Mouse (Mus musculus): Measurements from ENCODE around the gene Plau. TPM values are rescaled to one million over a fixed set of nuclear protein-coding genes. Genes with fewer than 3 reads are reported as not detected.
A peak's percentile ranks its signal among the peaks of the same experiment; 100 is the strongest.

Plau gene
- polyA plus RNA-seq, 1 experiment from 2014 or later, result 0.99 TPM

DNA sequence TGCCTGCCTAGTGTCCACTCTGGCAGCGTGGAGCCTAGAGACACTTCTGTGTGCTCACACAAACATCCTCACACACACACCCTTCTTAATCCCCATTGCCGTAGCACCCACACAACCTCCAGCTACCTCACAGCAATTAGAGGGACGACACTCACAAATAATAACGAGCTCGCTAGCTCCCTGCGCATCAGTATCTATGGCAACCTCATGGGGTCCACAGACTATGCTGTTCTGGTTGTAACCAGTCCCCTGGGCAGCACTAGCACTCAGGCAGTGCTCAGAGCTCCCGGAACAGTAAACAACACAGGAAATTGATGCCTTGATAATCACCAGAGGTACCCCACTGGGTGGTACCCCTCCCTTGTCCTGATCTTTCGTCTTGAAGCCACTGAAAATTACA lies 39.8 kb upstream of the Plau start:
- no peak overlapping the region for H3K4me2 ChIP-seq
- WGBS, result 66% methylated on average over 8 of the region's 8 CpGs
- no peak for TF ChIP-seq CTCF (IDR thresholded peaks at IDR 0.05; ENCODE audit: low read depth)
- no peak overlapping the region for H3K9ac ChIP-seq
- no peak overlapping the region for H3K4me3 ChIP-seq (ENCODE audit: low read depth, low read length)
- no peaks in the 10 kb centered on the region for H3K27me3 ChIP-seq (ENCODE audit: insufficient read depth, low read length)
- peaks cover under 1% of the 10 kb centered on the region; the same call in 1 of the 2 replicates for H3K36me3 ChIP-seq (ENCODE audit: insufficient read depth)
- no peak overlapping the region for H3K27ac ChIP-seq (ENCODE audit: low read depth)
- H3K4me1 ChIP-seq (ENCODE audit: insufficient read depth), result peaks cover 4% of the 10 kb centered on the region; the same call in 1 of the 2 replicates
- DNase-seq (no peak), ATAC-seq (ENCODE audit: insufficient read depth) (no peak)
- H3K9me3 ChIP-seq (ENCODE audit: low read depth, low read length), result no peaks in the 10 kb centered on the region

DNA sequence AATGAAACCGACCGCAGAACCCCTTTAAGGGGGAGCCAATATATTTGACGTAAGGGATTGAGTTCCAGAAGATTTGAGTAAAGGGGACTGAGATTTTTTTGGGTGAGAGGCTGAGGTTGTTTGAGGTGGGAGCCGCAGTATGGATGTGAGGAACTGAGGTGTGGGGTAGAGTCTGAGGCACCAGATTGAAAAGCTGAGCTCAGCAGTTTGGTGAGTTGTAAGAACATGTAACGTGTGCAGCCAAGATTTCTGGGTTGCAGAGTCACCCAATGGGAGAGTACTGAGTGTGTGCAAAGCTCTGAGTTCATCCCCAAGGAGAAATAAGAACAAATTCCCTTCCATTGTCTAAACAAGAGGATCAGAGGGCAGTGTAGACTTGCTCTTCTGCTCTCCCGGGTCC lies 38.2 kb upstream of the Plau start:
- Histone ChIP-seq H3K27me3 (ENCODE audit: insufficient read depth, low read length) (no peaks in the 10 kb centered on the region), H3K27ac (ENCODE audit: low read depth) (no peak overlapping the region)
- TF ChIP-seq CTCF (IDR thresholded peaks at IDR 0.05; ENCODE audit: low read depth), result no peak

DNA sequence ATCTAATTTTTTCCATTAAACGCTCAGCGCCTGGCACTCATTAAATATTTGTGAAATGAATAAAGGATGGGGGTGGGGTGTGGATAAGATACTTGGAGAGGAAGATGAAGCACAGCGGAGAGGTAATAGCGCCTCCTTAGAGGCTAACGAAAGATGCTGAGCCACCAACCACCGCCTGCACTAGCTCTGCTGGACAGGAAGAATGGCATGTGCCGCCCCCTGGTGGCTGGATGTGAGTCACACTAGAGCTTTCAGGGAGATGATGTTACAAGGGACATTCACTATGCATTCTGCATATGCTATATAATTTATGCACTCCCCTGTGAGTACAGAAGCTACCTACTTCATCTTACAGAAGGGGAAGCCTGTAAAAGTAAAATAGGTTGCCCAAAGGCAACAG lies 37.7 kb upstream of the Plau start:
- no peak overlapping the region for H3K4me3 ChIP-seq (ENCODE audit: low read depth, low read length)
- WGBS, result 11% methylated on average over 7 of the region's 7 CpGs
- H3K4me2 ChIP-seq, result no peak overlapping the region

More for the DNA sequence above, 38.2 kb upstream of the Plau start:
- DNase-seq (no peak), ATAC-seq (ENCODE audit: insufficient read depth) (no peak)
- Histone ChIP-seq H3K9ac (no peak overlapping the region), H3K9me3 (ENCODE audit: low read depth, low read length) (no peaks in the 10 kb centered on the region), H3K36me3 (ENCODE audit: insufficient read depth) (no peaks in the 10 kb centered on the region), H3K4me3 (ENCODE audit: low read depth, low read length) (no peak overlapping the region), H3K4me2 (no peak overlapping the region), H3K4me1 (ENCODE audit: insufficient read depth) (no peaks in the 10 kb centered on the region)
- 70% methylated on average over 6 of the region's 6 CpGs for WGBS

DNA sequence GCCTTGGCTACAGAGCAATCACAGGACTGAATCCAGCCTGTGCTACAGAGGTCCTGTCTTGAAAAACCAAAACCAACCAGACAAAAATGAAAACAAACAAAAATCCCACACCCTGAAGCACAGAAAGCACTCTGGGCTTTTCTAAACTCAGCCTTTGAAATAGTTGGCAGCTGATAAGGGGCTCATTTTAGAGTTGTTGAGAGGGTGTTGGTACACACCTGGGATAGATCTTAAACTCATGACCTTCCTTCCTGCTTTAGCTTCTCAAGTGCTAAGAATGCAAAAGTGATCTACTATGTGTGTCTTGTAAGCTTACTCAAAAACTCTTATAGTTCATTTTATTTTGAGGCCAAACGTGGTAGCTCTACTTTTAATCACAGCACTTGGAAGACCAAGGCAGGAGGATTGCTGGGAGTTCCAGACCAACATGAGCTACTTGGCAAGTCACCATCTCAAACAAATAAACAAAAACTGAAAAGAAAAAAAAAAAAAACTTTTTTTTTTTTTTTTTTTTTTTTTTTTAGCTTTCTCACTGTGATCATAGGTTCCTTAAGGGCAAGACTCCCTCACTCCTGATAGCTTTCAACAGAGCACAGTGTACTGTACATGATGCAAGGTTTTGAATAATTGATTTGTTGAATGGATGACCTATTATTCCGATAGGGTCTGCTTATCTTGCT lies 33.4 kb upstream of the Plau start:
- no peak overlapping the region for H3K9ac ChIP-seq
- no peak for DNase-seq
- H3K4me3 ChIP-seq (ENCODE audit: low read depth, low read length), result no peak overlapping the region
- peaks cover 9% of the 10 kb centered on the region for H3K4me1 ChIP-seq (ENCODE audit: insufficient read depth)
- WGBS, result 23% methylated on average over 2 of the region's 2 CpGs
- no peak overlapping the region for H3K4me2 ChIP-seq
- TF ChIP-seq CTCF (IDR thresholded peaks at IDR 0.05; ENCODE audit: low read depth), result no peak
- peak; percentile 56 for ATAC-seq (ENCODE audit: insufficient read depth)
- H3K27ac ChIP-seq (ENCODE audit: low read depth), result no peak overlapping the region
- H3K27me3 ChIP-seq (ENCODE audit: insufficient read depth, low read length), result no peaks in the 10 kb centered on the region
- no peaks in the 10 kb centered on the region for H3K36me3 ChIP-seq (ENCODE audit: insufficient read depth)
- no peaks in the 10 kb centered on the region for H3K9me3 ChIP-seq (ENCODE audit: low read depth, low read length)

More for the DNA sequence above, 37.7 kb upstream of the Plau start:
- H3K4me1 ChIP-seq (ENCODE audit: insufficient read depth), result no peaks in the 10 kb centered on the region
- H3K36me3 ChIP-seq (ENCODE audit: insufficient read depth), result no peaks in the 10 kb centered on the region
- peak; percentile 93 for TF ChIP-seq CTCF (IDR thresholded peaks at IDR 0.05; ENCODE audit: low read depth)
- no peaks in the 10 kb centered on the region for H3K9me3 ChIP-seq (ENCODE audit: low read depth, low read length)
- H3K9ac ChIP-seq, result no peak overlapping the region
- H3K27ac ChIP-seq (ENCODE audit: low read depth), result no peak overlapping the region
- H3K27me3 ChIP-seq (ENCODE audit: insufficient read depth, low read length), result no peaks in the 10 kb centered on the region
- DNase-seq (peak; percentile 91), ATAC-seq (ENCODE audit: insufficient read depth) (no peak)

DNA sequence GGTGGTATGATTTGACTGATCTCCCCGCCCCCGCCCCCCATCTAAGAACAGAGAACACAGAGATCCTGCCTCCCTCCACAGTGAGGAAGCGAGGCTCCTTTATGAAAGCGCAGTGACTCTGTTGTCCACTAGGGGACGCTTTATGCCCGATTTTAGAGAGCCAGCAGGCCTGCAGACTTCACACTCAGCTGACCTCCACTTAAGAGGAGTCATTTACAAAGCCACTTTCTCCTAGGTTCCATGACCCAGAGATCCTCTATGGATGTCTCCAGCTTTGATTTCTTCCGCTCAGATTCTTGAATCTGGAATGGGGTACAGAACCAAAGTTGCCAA lies 32.9 kb upstream of the Plau start:
- peak; percentile 97 for TF ChIP-seq CTCF (IDR thresholded peaks at IDR 0.05; ENCODE audit: low read depth)
- ATAC-seq (ENCODE audit: insufficient read depth) (peak; percentile 78), DNase-seq (peak; percentile 94)
- WGBS, result 8% methylated on average over 7 of the region's 7 CpGs
- H3K4me3 ChIP-seq (ENCODE audit: low read depth, low read length), result no peak overlapping the region
- no peaks in the 10 kb centered on the region for H3K27me3 ChIP-seq (ENCODE audit: insufficient read depth, low read length)
- H3K4me2 ChIP-seq, result no peak overlapping the region
- peaks cover 9% of the 10 kb centered on the region for H3K4me1 ChIP-seq (ENCODE audit: insufficient read depth)
- H3K27ac ChIP-seq (ENCODE audit: low read depth), result no peak overlapping the region
- no peaks in the 10 kb centered on the region for H3K9me3 ChIP-seq (ENCODE audit: low read depth, low read length)
- no peak overlapping the region for H3K9ac ChIP-seq
- H3K36me3 ChIP-seq (ENCODE audit: insufficient read depth), result no peaks in the 10 kb centered on the region

DNA sequence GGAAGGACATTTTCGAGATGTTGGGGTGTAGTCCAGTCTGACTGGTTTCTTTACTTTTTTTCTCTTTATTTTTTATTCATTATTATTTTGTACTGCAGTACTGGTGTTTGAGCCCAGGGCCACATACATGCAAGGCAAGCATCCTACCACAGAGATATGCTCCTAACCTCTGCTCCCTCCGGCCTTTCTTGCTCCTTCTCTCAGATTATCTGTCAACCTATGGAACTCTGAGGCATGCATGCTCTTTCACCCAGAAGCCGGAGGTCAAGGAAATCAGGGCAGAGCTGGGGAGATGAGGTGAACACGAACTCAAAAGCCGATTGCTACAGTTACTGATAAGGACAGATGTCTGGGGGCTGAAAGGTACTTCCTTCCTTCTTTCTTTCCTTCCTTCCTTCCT lies 32.0 kb upstream of the Plau start:
- WGBS, result 53% methylated on average over 5 of the region's 5 CpGs
- TF ChIP-seq CTCF (IDR thresholded peaks at IDR 0.05; ENCODE audit: low read depth), result no peak
- H3K4me3 ChIP-seq (ENCODE audit: low read depth, low read length), result no peak overlapping the region
- no peaks in the 10 kb centered on the region for H3K36me3 ChIP-seq (ENCODE audit: insufficient read depth)
- no peak overlapping the region for H3K4me2 ChIP-seq
- no peaks in the 10 kb centered on the region for H3K9me3 ChIP-seq (ENCODE audit: low read depth, low read length)
- H3K9ac ChIP-seq, result no peak overlapping the region
- H3K27me3 ChIP-seq (ENCODE audit: insufficient read depth, low read length), result no peaks in the 10 kb centered on the region
- H3K4me1 ChIP-seq (ENCODE audit: insufficient read depth), result peaks cover 9% of the 10 kb centered on the region
- no peak for DNase-seq
- no peak for ATAC-seq (ENCODE audit: insufficient read depth)
- no peak overlapping the region for H3K27ac ChIP-seq (ENCODE audit: low read depth)

DNA sequence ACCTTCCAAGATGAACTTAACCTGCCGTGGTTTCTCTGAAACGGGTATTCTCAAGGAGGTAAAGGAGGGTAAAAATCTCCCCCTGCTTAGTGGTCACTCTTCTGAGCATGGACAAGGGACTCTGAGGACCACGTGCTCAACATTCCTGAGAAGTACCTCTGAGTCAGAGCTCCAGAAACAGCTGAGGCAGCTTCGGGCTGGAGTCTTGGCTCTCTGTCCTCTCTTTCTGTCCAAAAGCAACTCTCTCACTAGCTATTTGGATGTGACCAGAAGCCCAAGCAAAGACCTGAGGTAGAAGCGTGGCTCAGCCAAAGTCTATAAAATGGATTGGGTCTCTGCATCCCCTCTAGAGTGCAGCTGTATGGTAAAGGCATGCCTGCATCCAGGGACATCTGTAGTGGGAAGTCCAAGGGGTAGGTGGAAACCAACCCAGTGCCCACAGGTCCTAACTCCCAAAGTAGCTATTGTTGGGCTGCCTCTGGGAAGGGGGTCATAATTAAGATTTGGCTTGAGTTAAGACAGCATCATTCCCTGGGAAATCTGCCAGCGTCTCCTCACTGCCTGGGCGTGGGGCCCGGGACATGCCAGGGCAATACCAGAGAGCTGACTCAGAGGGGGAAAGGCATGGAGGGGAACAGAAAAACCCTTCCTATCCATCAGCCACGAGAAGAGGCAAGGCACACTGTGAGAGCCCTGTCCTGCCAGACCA lies 31.3 kb upstream of the Plau start:
- Histone ChIP-seq H3K4me1 (ENCODE audit: insufficient read depth) (peaks cover 9% of the 10 kb centered on the region), H3K4me3 (ENCODE audit: low read depth, low read length) (no peak overlapping the region), H3K9me3 (ENCODE audit: low read depth, low read length) (no peaks in the 10 kb centered on the region), H3K27ac (ENCODE audit: low read depth) (peak overlapping the region; percentile 56; the same call in 1 of the 2 replicates), H3K4me2 (no peak overlapping the region), H3K9ac (no peak overlapping the region), H3K36me3 (ENCODE audit: insufficient read depth) (no peaks in the 10 kb centered on the region), H3K27me3 (ENCODE audit: insufficient read depth, low read length) (no peaks in the 10 kb centered on the region)
- peak; percentile 89 for DNase-seq
- TF ChIP-seq CTCF (IDR thresholded peaks at IDR 0.05; ENCODE audit: low read depth), result no peak
- WGBS, result 34% methylated on average over 9 of the region's 9 CpGs
- ATAC-seq (ENCODE audit: insufficient read depth), result peak; percentile 59; the same call in 1 of the 2 replicates
